Mouse (Mus musculus): ENCODE measurements at regions not wholly inside any gene's neighbourhood (a gene's known extent, or its start where the extent isn't known, plus 50 kb on each side); places are given as distances from the start of the nearest gene placed in this dataset.

- H3K27me3 ChIP-seq (ENCODE audit: low read depth, poor library complexity, severe bottlenecking): no peaks in the 10 kb centered on the region
- no peaks in the 10 kb centered on the region for H3K36me3 ChIP-seq
- no peak overlapping the region; the same call in 1 of the 2 replicates for H3K27ac ChIP-seq
- H3K4me1 ChIP-seq: peaks cover 22% of the 10 kb centered on the region
- no peaks in the 10 kb centered on the region for H3K9me3 ChIP-seq (replicated peaks)
- no peak overlapping the region for H3K4me3 ChIP-seq
- no peak for DNase-seq (ENCODE audit: low spot score)
- 77% methylated on average over 18 of the region's 18 CpGs for whole genome bisulfite sequencing
Measured at GRCm38 (mm10) chr8:126745992-126746775, 152.4 kb upstream of the Irf2bp2 start.

- no peaks in the 10 kb centered on the region for H3K9me3 ChIP-seq (replicated peaks)
- no peaks in the 10 kb centered on the region for H3K36me3 ChIP-seq
- peaks cover 19% of the 10 kb centered on the region for H3K4me1 ChIP-seq
- H3K27me3 ChIP-seq (ENCODE audit: low read depth, poor library complexity, severe bottlenecking): no peaks in the 10 kb centered on the region
- DNase-seq (ENCODE audit: low spot score): no peak
- 45% methylated on average over 10 of the region's 10 CpGs for WGBS
- H3K4me3 ChIP-seq: no peak overlapping the region
- peak overlapping the region; percentile 58; the same call in 1 of the 2 replicates for H3K27ac ChIP-seq
Measured at GRCm38 (mm10) chr8:126744747-126745382, 151.1 kb upstream of the Irf2bp2 start.

- H3K4me3 ChIP-seq: no peak overlapping the region
- H3K27me3 ChIP-seq (ENCODE audit: low read depth, poor library complexity, severe bottlenecking): no peaks in the 10 kb centered on the region
- no peaks in the 10 kb centered on the region for H3K9me3 ChIP-seq (replicated peaks)
- H3K27ac ChIP-seq: no peak overlapping the region
- H3K4me1 ChIP-seq: peaks cover 19% of the 10 kb centered on the region
- DNase-seq (ENCODE audit: low spot score): no peak
- WGBS: 73% methylated on average over 9 of the region's 9 CpGs
- H3K36me3 ChIP-seq: no peaks in the 10 kb centered on the region
Measured at GRCm38 (mm10) chr8:126743296-126743695, 149.5 kb upstream of the Irf2bp2 start.

GRCm38 (mm10) chr8:126742081-126742480 is 148.3 kb upstream of the Irf2bp2 start:
- no peaks in the 10 kb centered on the region for H3K27me3 ChIP-seq (ENCODE audit: low read depth, poor library complexity, severe bottlenecking)
- no peaks in the 10 kb centered on the region for H3K9me3 ChIP-seq (replicated peaks)
- DNase-seq (ENCODE audit: low spot score): no peak
- peaks cover 19% of the 10 kb centered on the region for H3K4me1 ChIP-seq
- 92% methylated on average over 3 of the region's 3 CpGs for WGBS
- no peak overlapping the region for H3K4me3 ChIP-seq
- H3K27ac ChIP-seq: no peak overlapping the region
- no peaks in the 10 kb centered on the region for H3K36me3 ChIP-seq

- DNase-seq (ENCODE audit: low spot score): no peak
- Histone ChIP-seq H3K27ac (no peak overlapping the region), H3K27me3 (ENCODE audit: low read depth, poor library complexity, severe bottlenecking) (no peaks in the 10 kb centered on the region), H3K9me3 (replicated peaks) (no peaks in the 10 kb centered on the region), H3K36me3 (no peaks in the 10 kb centered on the region), H3K4me3 (no peak overlapping the region), H3K4me1 (peaks cover 25% of the 10 kb centered on the region)
- 84% methylated on average over 3 of the region's 3 CpGs for WGBS
Measured at GRCm38 (mm10) chr8:126741031-126741430, 147.2 kb upstream of the Irf2bp2 start.

GRCm38 (mm10) chr8:126739768-126740167 is 146.0 kb upstream of the Irf2bp2 start:
- Histone ChIP-seq H3K36me3 (no peaks in the 10 kb centered on the region), H3K4me3 (no peak overlapping the region), H3K27ac (no peak overlapping the region), H3K9me3 (replicated peaks) (no peaks in the 10 kb centered on the region), H3K4me1 (peaks cover 27% of the 10 kb centered on the region), H3K27me3 (ENCODE audit: low read depth, poor library complexity, severe bottlenecking) (no peaks in the 10 kb centered on the region)
- DNase-seq (ENCODE audit: low spot score): no peak
- WGBS: 83% methylated on average over 10 of the region's 10 CpGs

- H3K27ac ChIP-seq: no peak overlapping the region; the same call in 1 of the 2 replicates
- WGBS: 61% methylated on average over 5 of the region's 5 CpGs
- DNase-seq (ENCODE audit: low spot score): no peak
Measured at GRCm38 (mm10) chr8:126737032-126737431, 143.2 kb upstream of the Irf2bp2 start.

GRCm38 (mm10) chr8:126736441-126736962 is 142.7 kb upstream of the Irf2bp2 start:
- no peaks in the 10 kb centered on the region for H3K36me3 ChIP-seq
- H3K4me3 ChIP-seq: no peak overlapping the region
- WGBS: 52% methylated on average over 10 of the region's 10 CpGs
- no peak for DNase-seq (ENCODE audit: low spot score)
- peak overlapping the region; percentile 81 for H3K27ac ChIP-seq
- no peaks in the 10 kb centered on the region for H3K27me3 ChIP-seq (ENCODE audit: low read depth, poor library complexity, severe bottlenecking)
- H3K4me1 ChIP-seq: peaks cover 42% of the 10 kb centered on the region
- no peaks in the 10 kb centered on the region for H3K9me3 ChIP-seq (replicated peaks)

More at GRCm38 (mm10) chr8:126737032-126737431, 143.2 kb upstream of the Irf2bp2 start:
- Histone ChIP-seq H3K9me3 (replicated peaks) (no peaks in the 10 kb centered on the region), H3K4me1 (peaks cover 42% of the 10 kb centered on the region), H3K36me3 (no peaks in the 10 kb centered on the region), H3K4me3 (no peak overlapping the region), H3K27me3 (ENCODE audit: low read depth, poor library complexity, severe bottlenecking) (no peaks in the 10 kb centered on the region)

- peak; percentile 63 for DNase-seq (ENCODE audit: low spot score)
- Histone ChIP-seq H3K4me3 (no peak overlapping the region), H3K4me1 (peaks cover 42% of the 10 kb centered on the region), H3K36me3 (no peaks in the 10 kb centered on the region), H3K27me3 (ENCODE audit: low read depth, poor library complexity, severe bottlenecking) (no peaks in the 10 kb centered on the region), H3K27ac (peak overlapping the region; percentile 81), H3K9me3 (replicated peaks) (no peaks in the 10 kb centered on the region)
- 41% methylated on average over 25 of the region's 25 CpGs for WGBS
Measured at GRCm38 (mm10) chr8:126735488-126736440, 142.0 kb upstream of the Irf2bp2 start.

- Histone ChIP-seq H3K27me3 (ENCODE audit: low read depth, poor library complexity, severe bottlenecking) (no peaks in the 10 kb centered on the region), H3K4me1 (peaks cover 47% of the 10 kb centered on the region), H3K27ac (peak overlapping the region; percentile 56; the same call in 1 of the 2 replicates), H3K4me3 (no peak overlapping the region), H3K36me3 (no peaks in the 10 kb centered on the region), H3K9me3 (replicated peaks) (no peaks in the 10 kb centered on the region)
- no peak for DNase-seq (ENCODE audit: low spot score)
- WGBS: 71% methylated on average over 7 of the region's 7 CpGs
Measured at GRCm38 (mm10) chr8:126734743-126735487, 141.1 kb upstream of the Irf2bp2 start.

- Histone ChIP-seq H3K9me3 (replicated peaks) (no peaks in the 10 kb centered on the region), H3K27ac (no peak overlapping the region), H3K27me3 (ENCODE audit: low read depth, poor library complexity, severe bottlenecking) (no peaks in the 10 kb centered on the region), H3K36me3 (no peaks in the 10 kb centered on the region), H3K4me3 (no peak overlapping the region), H3K4me1 (peaks cover 48% of the 10 kb centered on the region)
- DNase-seq (ENCODE audit: low spot score): no peak
- 89% methylated on average over 6 of the region's 6 CpGs for WGBS
Measured at GRCm38 (mm10) chr8:126733779-126734178, 140.0 kb upstream of the Irf2bp2 start.

- H3K36me3 ChIP-seq: no peaks in the 10 kb centered on the region
- no peaks in the 10 kb centered on the region for H3K27me3 ChIP-seq (ENCODE audit: low read depth, poor library complexity, severe bottlenecking)
- no peaks in the 10 kb centered on the region for H3K9me3 ChIP-seq (replicated peaks)
- H3K27ac ChIP-seq: no peak overlapping the region
- 56% methylated on average over 7 of the region's 7 CpGs for WGBS
- no peak for DNase-seq (ENCODE audit: low spot score)
- H3K4me3 ChIP-seq: no peak overlapping the region
- H3K4me1 ChIP-seq: peaks cover 48% of the 10 kb centered on the region
Measured at GRCm38 (mm10) chr8:126733307-126733706, 139.5 kb upstream of the Irf2bp2 start.
